Mouse (Mus musculus) lung, postnatal 0 days (tissue): Measurements from ENCODE around the gene Gm12216. TPM values are rescaled to one million over a fixed set of nuclear protein-coding genes. Genes with fewer than 3 reads are reported as not detected.

Source experiments
- ATAC-seq: fragments of 200-750 bp; cut with Nextera tagmentation; 2 replicates; pipeline ENCODE4 v1.8.0; 2017; ENCODE audit warnings: moderate library complexity
- DNase-seq: peaks from one replicate; pipeline ENCODE4 v3.0.0-alpha.2; 2016; ENCODE audit warnings: low spot score
- H3K27ac ChIP-seq: fragments of 300-500 bp; sonication (generic); 2 replicates; pipeline ENCODE4 v1.5.1; 2014; ENCODE audit warnings: antibody characterized with exemption, mild to moderate bottlenecking, low read length, mixed read lengths
- H3K27me3 ChIP-seq: fragments of 300-500 bp; sonication (generic); replicated peaks from 2 replicates; pipeline ENCODE4 v1.6.1; 2014; ENCODE audit warnings: low read length, mixed read lengths; ENCODE audit not compliant: insufficient read depth
- H3K36me3 ChIP-seq: fragments of 300-500 bp; sonication (generic); 2 replicates; pipeline ENCODE4 v1.6.1; 2014; ENCODE audit warnings: low read length, mixed read lengths; ENCODE audit not compliant: insufficient read depth
- H3K4me1 ChIP-seq: fragments of 300-500 bp; sonication (generic); 2 replicates; pipeline ENCODE4 v1.6.1; 2014; ENCODE audit warnings: antibody characterized with exemption, low read depth, low read length, mixed read lengths; ENCODE audit not compliant: insufficient read depth
- H3K4me2 ChIP-seq: fragments of 300-500 bp; sonication (generic); replicated peaks from 2 replicates; pipeline ENCODE4 v1.6.1; 2014; ENCODE audit warnings: low read depth, mild to moderate bottlenecking, low read length, moderate library complexity, mixed read lengths
- H3K4me3 ChIP-seq: fragments of 300-500 bp; sonication (generic); 2 replicates; pipeline ENCODE4 v1.5.1; 2014; ENCODE audit warnings: low read depth, low read length
- H3K9ac ChIP-seq: fragments of 300-500 bp; sonication (generic); replicated peaks from 2 replicates; pipeline ENCODE4 v1.6.1; 2014; ENCODE audit warnings: low read depth, mild to moderate bottlenecking
- H3K9me3 ChIP-seq: fragments of 300-500 bp; sonication (generic); 2 replicates; pipeline ENCODE4 v1.6.1; 2016; ENCODE audit warnings: low read length, mixed read lengths
- CTCF ChIP-seq: IDR thresholded peaks from 2 replicates; pipeline ENCODE4 v1.5.1; 2016; ENCODE audit warnings: antibody characterized with exemption, mild to moderate bottlenecking
- EP300 ChIP-seq: IDR thresholded peaks from 2 replicates; pipeline ENCODE4 v1.6.1; 2016; ENCODE audit warnings: antibody characterized with exemption, mild to moderate bottlenecking, control low read depth
- WGBS: fragments of 180-500 bp; shearing (Covaris S2); extraction: QIAGEN DNeasy Blood & Tissue Kit; methylation state at CpG from one replicate; pipeline ENCODE4 v1.1.7; 2014; 5-methylcytosine and 5-hydroxymethylcytosine counted together
- polyA plus RNA-seq: library from polyadenylated mRNA; unstranded; fragments of >200 nt; fragmentation: Nextera tagmentation; extraction: Ambion mirVana; gene quantifications from 2 replicates; pipeline ENCODE4 v1.2.1, GENCODE M21; 2015

Gm12216 gene
- polyA plus RNA-seq, 1 experiment from 2014 or later, result 5.4 TPM

DNA sequence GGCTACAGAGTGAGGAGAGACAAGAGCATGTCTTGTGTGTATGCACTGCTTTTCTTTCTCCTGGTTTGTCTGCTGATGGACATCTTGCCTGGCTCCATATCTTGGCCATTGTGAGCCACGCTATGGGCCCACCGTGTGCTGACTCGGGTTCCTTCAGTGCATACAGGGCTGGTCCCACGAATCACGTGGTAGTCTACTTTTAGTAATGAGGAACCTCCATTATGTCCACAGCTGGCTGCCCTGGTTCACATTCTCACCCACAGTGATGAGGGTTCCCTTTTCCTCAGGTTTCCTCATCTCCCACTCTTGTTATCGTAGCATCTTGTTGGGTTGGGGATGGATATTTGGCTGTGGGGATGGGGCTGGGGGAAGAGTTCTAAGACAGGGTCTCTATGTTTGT, 110.4 kb downstream of the Gm12216 start:
- no peak overlapping the region for H3K4me3 ChIP-seq
- no peaks in the 10 kb centered on the region for H3K36me3 ChIP-seq
- DNase-seq, result no peak
- no peaks in the 10 kb centered on the region for H3K27me3 ChIP-seq
- no peak overlapping the region for H3K27ac ChIP-seq
- H3K9ac ChIP-seq, result no peak overlapping the region
- ATAC-seq, result no peak
- no peak overlapping the region for H3K4me2 ChIP-seq
- no peaks in the 10 kb centered on the region for H3K9me3 ChIP-seq
- H3K4me1 ChIP-seq, result no peaks in the 10 kb centered on the region
- WGBS, result 76% methylated on average over 6 of the region's 6 CpGs
- TF ChIP-seq EP300 (no peak), CTCF (no peak)

DNA sequence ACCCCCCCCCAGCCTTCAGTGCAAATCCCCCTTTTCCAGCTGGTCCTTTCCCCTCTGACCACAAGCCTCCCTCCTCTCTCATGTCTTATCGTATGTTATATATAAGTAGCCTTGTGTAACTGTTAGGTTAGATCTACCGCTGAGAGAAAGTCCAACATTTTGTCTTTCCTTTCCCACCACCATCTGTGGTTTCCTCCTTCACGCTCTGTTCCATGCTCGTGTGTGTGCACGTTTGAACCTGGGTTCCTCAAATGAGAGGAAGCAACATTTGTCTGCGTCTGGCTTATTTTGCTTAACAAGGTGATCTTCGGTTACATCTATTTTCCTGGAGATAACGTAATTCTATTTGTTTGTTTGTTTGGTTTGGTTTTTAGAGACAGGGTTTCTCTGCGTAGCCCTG, 111.1 kb downstream of the Gm12216 start:
- no peak for ATAC-seq
- TF ChIP-seq EP300, result no peak
- no peak for TF ChIP-seq CTCF

DNA sequence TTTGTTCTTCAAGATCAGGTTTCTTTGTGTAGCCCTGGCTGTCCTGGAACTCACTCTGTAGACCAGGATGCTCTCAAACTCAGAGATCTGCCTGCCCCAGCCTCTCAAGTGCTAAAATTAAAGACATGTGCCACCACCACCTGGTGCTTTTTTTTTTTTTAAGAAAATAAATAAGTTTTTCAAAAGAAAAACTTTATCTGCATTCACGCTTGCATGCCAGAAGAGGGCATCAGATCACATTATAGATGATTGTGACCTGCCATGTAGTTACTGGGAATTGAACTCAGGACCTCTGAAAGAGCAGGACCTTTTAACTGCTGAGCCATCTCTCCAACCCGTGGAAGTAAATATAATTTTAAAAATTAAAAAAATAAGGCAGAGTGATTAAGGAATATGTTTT, 113.8 kb downstream of the Gm12216 start:
- Histone ChIP-seq H3K9me3 (no peaks in the 10 kb centered on the region), H3K4me1 (no peaks in the 10 kb centered on the region), H3K27ac (no peak overlapping the region), H3K4me2 (no peak overlapping the region), H3K36me3 (no peaks in the 10 kb centered on the region), H3K4me3 (no peak overlapping the region), H3K27me3 (no peaks in the 10 kb centered on the region), H3K9ac (no peak overlapping the region)
- ATAC-seq, result no peak
- WGBS, result 76% methylated on average over 2 of the region's 2 CpGs
- DNase-seq, result no peak
- TF ChIP-seq EP300, result no peak
- peak; percentile 25 for TF ChIP-seq CTCF

More for the DNA sequence above, 111.1 kb downstream of the Gm12216 start:
- H3K9me3 ChIP-seq, result no peaks in the 10 kb centered on the region
- H3K4me1 ChIP-seq, result no peaks in the 10 kb centered on the region
- H3K9ac ChIP-seq, result no peak overlapping the region
- no peaks in the 10 kb centered on the region for H3K36me3 ChIP-seq
- no peak for DNase-seq
- 80% methylated on average over 9 of the region's 9 CpGs for WGBS
- H3K27me3 ChIP-seq, result no peaks in the 10 kb centered on the region
- no peak overlapping the region for H3K4me2 ChIP-seq
- no peak overlapping the region for H3K4me3 ChIP-seq
- H3K27ac ChIP-seq, result no peak overlapping the region

DNA sequence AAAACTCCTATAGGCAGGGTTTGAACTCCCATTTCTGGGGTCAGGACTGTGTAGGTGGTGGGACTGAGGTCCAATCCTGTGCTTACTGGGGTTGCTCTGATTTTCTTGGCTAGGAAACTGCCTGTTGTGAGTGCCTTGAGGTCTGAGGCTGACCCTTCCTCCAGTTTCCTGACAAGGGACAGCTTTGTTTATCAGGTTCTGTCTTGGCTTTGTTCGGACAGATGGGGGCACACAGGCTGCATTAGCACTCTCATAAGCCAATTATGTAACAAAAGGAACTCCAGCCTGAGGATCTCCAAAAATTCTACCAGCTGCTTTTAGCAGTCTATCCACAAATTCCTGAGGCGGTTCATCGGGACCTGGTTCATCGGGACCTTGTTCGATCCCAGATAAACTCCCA, 116.7 kb downstream of the Gm12216 start:
- H3K9ac ChIP-seq, result no peak overlapping the region

DNA sequence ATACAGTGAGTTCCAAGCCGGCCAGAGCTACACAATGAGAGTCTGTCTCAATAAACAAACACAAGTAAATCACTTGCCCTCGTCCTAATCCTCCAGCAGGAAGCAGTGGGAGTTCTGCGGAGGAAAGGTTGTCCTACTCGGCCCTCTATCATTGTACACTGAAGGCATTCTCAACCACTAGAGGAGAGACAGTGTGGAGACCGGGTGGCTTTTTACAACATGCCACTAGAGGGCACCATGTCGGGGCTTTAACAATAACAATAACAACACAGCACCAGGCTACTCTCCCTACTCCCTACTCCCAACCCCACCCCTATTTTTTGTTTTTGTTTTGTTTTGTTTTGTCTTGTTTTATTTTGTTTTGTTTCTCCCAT, 121.5 kb downstream of the Gm12216 start:
- H3K9me3 ChIP-seq, result no peaks in the 10 kb centered on the region
- DNase-seq (peak; percentile 66), ATAC-seq (peak; percentile 74)
- no peak overlapping the region for H3K9ac ChIP-seq
- no peaks in the 10 kb centered on the region for H3K4me1 ChIP-seq
- H3K27me3 ChIP-seq, result no peaks in the 10 kb centered on the region
- H3K4me3 ChIP-seq, result no peak overlapping the region
- no peaks in the 10 kb centered on the region for H3K36me3 ChIP-seq
- H3K4me2 ChIP-seq, result no peak overlapping the region
- peak; percentile 72 for TF ChIP-seq CTCF
- TF ChIP-seq EP300, result no peak
- 0 out of 2 replicates have a peak overlapping the region, but pooled peaks have one; percentile 45 for H3K27ac ChIP-seq
- WGBS, result 21% methylated on average over 6 of the region's 6 CpGs

More for the DNA sequence above, 116.7 kb downstream of the Gm12216 start:
- H3K36me3 ChIP-seq, result no peaks in the 10 kb centered on the region
- WGBS, result 25% methylated on average over 5 of the region's 5 CpGs
- DNase-seq, result peak; percentile 58
- no peaks in the 10 kb centered on the region for H3K27me3 ChIP-seq
- ATAC-seq, result peak; percentile 44
- no peaks in the 10 kb centered on the region for H3K9me3 ChIP-seq
- TF ChIP-seq CTCF (peak; percentile 66), EP300 (no peak; the same call in 1 of the 2 replicates)
- no peak overlapping the region for H3K4me3 ChIP-seq
- no peak overlapping the region for H3K4me2 ChIP-seq
- no peak overlapping the region for H3K27ac ChIP-seq
- no peaks in the 10 kb centered on the region for H3K4me1 ChIP-seq

DNA sequence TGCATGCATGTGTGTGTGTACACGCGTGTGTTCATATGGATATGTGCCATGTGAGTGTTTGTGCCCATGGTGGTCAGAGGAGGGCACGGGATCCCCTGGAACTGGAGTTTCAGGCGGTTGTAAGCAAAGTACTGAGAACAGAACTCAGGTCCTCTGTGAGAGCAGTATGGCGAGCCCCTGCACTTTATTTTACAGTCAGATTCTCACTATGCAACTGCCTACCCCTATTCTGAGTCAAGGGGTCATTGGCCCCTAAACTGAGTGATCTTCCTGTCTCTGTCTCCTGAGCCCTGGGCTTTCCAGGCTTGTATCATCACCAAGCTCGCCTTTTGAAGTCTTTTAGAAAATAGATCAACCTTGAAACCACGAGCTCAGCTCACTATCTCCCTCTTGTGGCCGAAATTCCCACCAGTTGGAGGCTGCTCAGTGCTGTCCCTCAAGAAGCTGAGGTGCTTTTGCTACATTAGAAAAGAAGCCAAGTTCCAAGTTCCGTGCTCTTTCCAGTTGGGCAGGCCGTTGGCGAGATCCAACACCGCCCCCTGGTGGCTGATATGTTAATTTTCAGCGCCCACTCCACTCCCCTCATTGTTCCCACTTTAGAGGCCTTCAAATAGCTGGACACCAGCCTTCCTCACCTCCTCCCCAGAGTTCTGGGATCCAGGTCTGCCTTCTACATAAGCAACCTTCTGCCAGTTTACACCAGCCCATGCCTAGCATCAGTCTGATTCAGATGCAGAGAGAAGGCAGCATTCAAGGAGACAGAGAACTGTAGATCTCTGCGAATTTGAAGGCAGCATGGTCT, 122.1 kb downstream of the Gm12216 start:
- Histone ChIP-seq H3K27me3 (no peaks in the 10 kb centered on the region), H3K4me2 (no peak overlapping the region), H3K36me3 (no peaks in the 10 kb centered on the region), H3K9me3 (no peaks in the 10 kb centered on the region), H3K9ac (no peak overlapping the region), H3K4me3 (no peak overlapping the region), H3K27ac (0 out of 2 replicates have a peak overlapping the region, but pooled peaks have one; percentile 45), H3K4me1 (no peaks in the 10 kb centered on the region)
- peak; percentile 96 for DNase-seq
- TF ChIP-seq EP300, result no peak
- TF ChIP-seq CTCF, result peak; percentile 87
- ATAC-seq, result peak; percentile 89
- 44% methylated on average over 14 of the region's 14 CpGs for WGBS
